Mouse (Mus musculus) adrenal gland, postnatal 0 days (tissue): ENCODE data around the gene Snrnp40. TPM values are rescaled to one million over a fixed set of nuclear protein-coding genes. Genes with fewer than 3 reads are reported as not detected.

Experiments
- polyA plus RNA-seq: library from polyadenylated mRNA; unstranded; fragments of >200 nt; fragmentation: Nextera tagmentation; extraction: Ambion mirVana; gene quantifications from 2 replicates; pipeline ENCODE4 v1.2.1, GENCODE M21; 2015

Snrnp40 gene
- 55.0 and 76.7 TPM in 2 replicates for polyA plus RNA-seq

GRCm38 (mm10) chr4:130359486-130360237 is at the start of gene Snrnp40, which contains the start of gene Zcchc17:
Gene Snrnp40, plus strand, starts transcription at chr4:130360132.
Gene Zcchc17, minus strand, starts transcription at chr4:130359943.

Other genes with a start within 250 kb of the Snrnp40 start
- gene Hcrtr1, start 220.8 kb upstream of the Snrnp40 start, polyA plus RNA-seq, result 0.58 and 1.6 TPM in 2 replicates
- gene Tinagl1, start 185.0 kb upstream of the Snrnp40 start, polyA plus RNA-seq, result 33.0 and 59.9 TPM in 2 replicates
- not detected in 2 replicates for gene Gm853, start 137.7 kb upstream of the Snrnp40 start, polyA plus RNA-seq
- gene Serinc2, start 80.9 kb upstream of the Snrnp40 start, polyA plus RNA-seq, result 4.2 and 5.0 TPM in 2 replicates
- gene Fabp3, start 51.5 kb upstream of the Snrnp40 start, polyA plus RNA-seq, result 21.8 and 34.5 TPM in 2 replicates
- 0.46 TPM in 1 of 2 replicates, not detected in the other for gene Gm10570, start 51.5 kb upstream of the Snrnp40 start, polyA plus RNA-seq
- 58.9 and 64.2 TPM in 2 replicates for gene Zcchc17, start 189 bp upstream of the Snrnp40 start, polyA plus RNA-seq
- gene Nkain1, start 214.0 kb downstream of the Snrnp40 start, polyA plus RNA-seq, result 1.2 and 2.1 TPM in 2 replicates